Mouse (Mus musculus) forebrain, embryonic 11.5 days (tissue): Measurements from ENCODE around the gene Spag6. TPM values are rescaled to one million over a fixed set of nuclear protein-coding genes. Genes with fewer than 3 reads are reported as not detected.

Experiments used
- ATAC-seq: fragments of 200-750 bp; cut with Nextera tagmentation; replicated peaks from 2 replicates; pipeline ENCODE4 v1.8.0; 2017; ENCODE audit warnings: moderate TSS enrichment; ENCODE audit not compliant: low FRiP score
- DNase-seq: peaks from one replicate; pipeline ENCODE4 v3.0.0-alpha.2; 2017; ENCODE audit warnings: low spot score
- H3K27ac ChIP-seq: fragments of 300-500 bp; sonication (generic); 2 replicates; pipeline ENCODE4 v1.5.1; 2014; ENCODE audit warnings: low read depth, low read length
- H3K27me3 ChIP-seq: fragments of 300-500 bp; sonication (generic); 2 replicates; pipeline ENCODE4 v1.6.1; 2014; ENCODE audit warnings: mild to moderate bottlenecking, low read length, mixed read lengths; ENCODE audit not compliant: control insufficient read depth, insufficient read depth
- H3K36me3 ChIP-seq: fragments of 300-500 bp; sonication (generic); 2 replicates; pipeline ENCODE4 v1.6.1; 2014; ENCODE audit warnings: mild to moderate bottlenecking, low read length, moderate library complexity, mixed read lengths; ENCODE audit not compliant: control insufficient read depth, insufficient read depth
- H3K4me1 ChIP-seq: fragments of 300-500 bp; sonication (generic); replicated peaks from 2 replicates; pipeline ENCODE4 v1.6.1; 2014; ENCODE audit warnings: low read length, mixed read lengths; ENCODE audit not compliant: control insufficient read depth, insufficient read depth
- H3K4me2 ChIP-seq: fragments of 300-500 bp; sonication (generic); 2 replicates; pipeline ENCODE4 v1.6.1; 2014; ENCODE audit warnings: low read depth, mild to moderate bottlenecking, low read length, moderate library complexity, mixed read lengths; ENCODE audit not compliant: severe bottlenecking
- H3K4me3 ChIP-seq: fragments of 300-500 bp; sonication (generic); 2 replicates; pipeline ENCODE4 v1.5.1; 2014; ENCODE audit warnings: low read depth, low read length
- H3K9ac ChIP-seq: fragments of 300-500 bp; sonication (generic); 2 replicates; pipeline ENCODE4 v1.6.1; 2014; ENCODE audit warnings: low read length
- H3K9me3 ChIP-seq: fragments of 300-500 bp; sonication (generic); 2 replicates; pipeline ENCODE4 v1.6.1; 2016; ENCODE audit warnings: low read length, mixed read lengths; ENCODE audit not compliant: control insufficient read depth
- WGBS: fragments of 180-500 bp; shearing (Covaris S2); extraction: QIAGEN DNeasy Blood & Tissue Kit; methylation state at CpG from one replicate; pipeline ENCODE4 v1.1.7; 2014; 5-methylcytosine and 5-hydroxymethylcytosine counted together
- polyA plus RNA-seq: library from polyadenylated mRNA; unstranded; fragments of >200 nt; fragmentation: Nextera tagmentation; extraction: Ambion mirVana; gene quantifications from 2 replicates; pipeline ENCODE4 v1.2.1, GENCODE M21; 2014

Spag6 gene
- polyA plus RNA-seq, 1 experiment from 2014 or later = 0.44 TPM

DNA sequence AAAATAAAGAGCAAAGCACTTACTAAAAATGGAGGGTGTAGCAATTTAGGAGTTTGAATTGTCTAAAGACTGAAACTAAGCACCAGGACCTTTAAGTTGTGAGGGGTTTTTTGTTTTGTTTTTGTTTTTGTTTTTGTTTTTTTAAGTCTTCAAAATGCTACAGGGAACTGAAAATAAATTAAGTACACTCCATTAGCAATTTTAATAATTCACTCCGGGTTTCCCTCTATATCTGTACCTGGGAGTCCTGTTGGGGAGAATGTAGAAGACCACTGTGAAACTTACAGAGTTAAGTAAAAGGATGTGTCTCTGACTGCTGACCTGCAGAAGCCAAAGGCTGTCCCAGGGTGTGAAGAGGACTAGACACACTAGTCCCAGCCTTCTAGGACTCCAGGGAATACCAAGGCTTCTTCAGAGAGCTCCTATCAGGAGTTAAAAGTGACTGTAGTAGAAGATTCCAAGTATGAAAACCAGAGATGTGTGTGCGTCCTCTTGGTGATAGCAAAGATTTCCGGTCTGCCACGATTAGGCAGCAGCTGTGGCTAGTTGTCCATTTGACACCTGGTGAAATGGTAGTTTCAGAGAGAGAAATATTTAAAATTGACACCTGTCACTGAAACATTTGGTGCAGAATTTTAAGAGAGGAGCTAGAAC is 3.9 kb downstream of the Spag6 start:
- H3K27me3 ChIP-seq = peaks cover 61% of the 10 kb centered on the region
- ATAC-seq (no peak), DNase-seq (no peak)
- H3K36me3 ChIP-seq = no peaks in the 10 kb centered on the region
- H3K4me2 ChIP-seq = no peak overlapping the region
- no peak overlapping the region for H3K27ac ChIP-seq
- under 1% methylated on average over 4 of the region's 4 CpGs for WGBS
- H3K4me3 ChIP-seq = no peak overlapping the region
- no peaks in the 10 kb centered on the region for H3K9me3 ChIP-seq
- H3K9ac ChIP-seq = no peak overlapping the region
- H3K4me1 ChIP-seq = peaks cover 3% of the 10 kb centered on the region; the same call in 1 of the 2 replicates

GRCm38 (mm10) chr2:18698663-18699385 is 5.0 kb downstream of the Spag6 start:
- DNase-seq (peak; percentile 73), ATAC-seq (no peak)
- no peak overlapping the region for H3K4me3 ChIP-seq
- H3K9me3 ChIP-seq = no peaks in the 10 kb centered on the region
- H3K36me3 ChIP-seq = no peaks in the 10 kb centered on the region
- H3K4me1 ChIP-seq = peaks cover 3% of the 10 kb centered on the region; the same call in 1 of the 2 replicates
- H3K27ac ChIP-seq = no peak overlapping the region
- H3K27me3 ChIP-seq = peaks cover 59% of the 10 kb centered on the region
- H3K4me2 ChIP-seq = no peak overlapping the region
- under 1% methylated on average over 56 of the region's 56 CpGs for WGBS
- H3K9ac ChIP-seq = no peak overlapping the region

DNA sequence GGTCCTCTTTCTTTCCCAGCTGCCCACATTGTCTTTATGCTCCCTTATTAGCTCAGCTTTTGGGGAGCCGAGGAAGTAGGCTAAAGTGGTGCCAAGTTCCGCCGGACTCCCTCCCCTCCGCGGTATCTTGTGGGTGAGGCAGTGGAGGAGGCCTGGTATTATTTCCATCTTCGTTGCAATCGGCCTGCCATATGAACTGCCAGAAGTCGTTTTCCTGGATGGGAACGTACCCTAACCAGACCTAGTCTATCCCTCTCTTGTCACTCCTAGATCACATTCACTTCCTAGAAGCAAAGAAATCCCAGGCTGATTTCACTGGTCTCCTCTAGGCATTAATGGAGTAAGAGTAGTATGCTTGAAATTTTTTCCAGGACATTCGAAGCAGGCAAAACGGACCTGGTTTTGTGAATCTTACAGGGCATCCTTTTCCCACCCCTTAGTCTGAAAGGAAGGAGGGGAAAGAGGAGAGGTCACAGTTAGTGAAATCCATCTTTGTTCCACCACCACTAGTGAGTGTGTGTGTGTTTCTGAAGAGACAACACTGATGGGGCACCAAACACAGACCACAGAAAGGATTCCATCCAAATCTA is 5.7 kb downstream of the Spag6 start:
- Histone ChIP-seq H3K27me3 (peaks cover 59% of the 10 kb centered on the region), H3K4me1 (peaks cover 3% of the 10 kb centered on the region; the same call in 1 of the 2 replicates), H3K4me2 (no peak overlapping the region), H3K27ac (no peak overlapping the region), H3K36me3 (no peaks in the 10 kb centered on the region), H3K4me3 (no peak overlapping the region), H3K9ac (no peak overlapping the region), H3K9me3 (no peaks in the 10 kb centered on the region)
- ATAC-seq (no peak), DNase-seq (no peak)
- WGBS = under 1% methylated on average over 11 of the region's 11 CpGs

GRCm38 (mm10) chr2:18710356-18710755 is 16.5 kb downstream of the Spag6 start:
- DNase-seq (no peak), ATAC-seq (no peak)
- no peaks in the 10 kb centered on the region; the same call in 1 of the 2 replicates for H3K27me3 ChIP-seq
- H3K36me3 ChIP-seq = no peaks in the 10 kb centered on the region
- H3K4me3 ChIP-seq = no peak overlapping the region
- 76% methylated on average over 3 of the region's 3 CpGs for whole genome bisulfite sequencing
- H3K27ac ChIP-seq = no peak overlapping the region
- H3K9ac ChIP-seq = no peak overlapping the region
- H3K9me3 ChIP-seq = no peaks in the 10 kb centered on the region
- no peaks in the 10 kb centered on the region for H3K4me1 ChIP-seq
- no peak overlapping the region for H3K4me2 ChIP-seq

GRCm38 (mm10) chr2:18713071-18713470 is 19.2 kb downstream of the Spag6 start:
- Histone ChIP-seq H3K27ac (no peak overlapping the region), H3K4me3 (no peak overlapping the region), H3K36me3 (no peaks in the 10 kb centered on the region), H3K27me3 (no peaks in the 10 kb centered on the region; the same call in 1 of the 2 replicates), H3K9me3 (no peaks in the 10 kb centered on the region), H3K4me1 (no peaks in the 10 kb centered on the region), H3K4me2 (no peak overlapping the region), H3K9ac (no peak overlapping the region)
- DNase-seq = no peak
- 81% methylated on average over 2 of the region's 2 CpGs for WGBS
- ATAC-seq = no peak

DNA sequence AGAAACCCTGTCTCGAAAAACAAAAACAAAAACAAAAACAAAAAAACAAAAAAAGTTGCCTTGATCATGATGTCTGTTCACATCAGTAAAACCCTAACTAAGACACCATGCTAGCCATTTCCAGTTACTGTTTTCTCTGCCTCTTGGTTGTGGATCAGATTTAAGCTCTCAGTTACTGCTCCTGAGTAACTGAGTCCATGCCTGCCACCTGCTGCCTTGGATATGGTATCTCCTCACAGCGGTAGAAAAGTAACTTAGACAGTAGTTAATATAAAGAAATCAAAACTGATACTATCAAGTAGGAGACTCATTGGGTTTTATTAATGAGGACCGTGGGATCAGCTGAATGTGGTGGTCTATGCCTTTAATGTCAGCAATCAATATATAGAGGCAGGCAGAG is 20.5 kb downstream of the Spag6 start:
- Histone ChIP-seq H3K36me3 (no peaks in the 10 kb centered on the region), H3K9ac (no peak overlapping the region), H3K4me3 (no peak overlapping the region), H3K27me3 (no peaks in the 10 kb centered on the region; the same call in 1 of the 2 replicates), H3K4me1 (no peaks in the 10 kb centered on the region), H3K9me3 (no peaks in the 10 kb centered on the region), H3K4me2 (no peak overlapping the region), H3K27ac (no peak overlapping the region)
- 84% methylated on average over 3 of the region's 3 CpGs for WGBS
- ATAC-seq (no peak), DNase-seq (no peak)

- H3K27ac ChIP-seq = no peak overlapping the region
- no peaks in the 10 kb centered on the region for H3K4me1 ChIP-seq
- ATAC-seq (no peak), DNase-seq (no peak)
- no peak overlapping the region for H3K4me3 ChIP-seq
- H3K9ac ChIP-seq = no peak overlapping the region
- no peak overlapping the region for H3K4me2 ChIP-seq
- WGBS = 87% methylated on average over 4 of the region's 4 CpGs
- H3K36me3 ChIP-seq = no peaks in the 10 kb centered on the region
- H3K9me3 ChIP-seq = no peaks in the 10 kb centered on the region
- no peaks in the 10 kb centered on the region for H3K27me3 ChIP-seq
Observed at GRCm38 (mm10) chr2:18718521-18718920, 24.7 kb downstream of the Spag6 start.

DNA sequence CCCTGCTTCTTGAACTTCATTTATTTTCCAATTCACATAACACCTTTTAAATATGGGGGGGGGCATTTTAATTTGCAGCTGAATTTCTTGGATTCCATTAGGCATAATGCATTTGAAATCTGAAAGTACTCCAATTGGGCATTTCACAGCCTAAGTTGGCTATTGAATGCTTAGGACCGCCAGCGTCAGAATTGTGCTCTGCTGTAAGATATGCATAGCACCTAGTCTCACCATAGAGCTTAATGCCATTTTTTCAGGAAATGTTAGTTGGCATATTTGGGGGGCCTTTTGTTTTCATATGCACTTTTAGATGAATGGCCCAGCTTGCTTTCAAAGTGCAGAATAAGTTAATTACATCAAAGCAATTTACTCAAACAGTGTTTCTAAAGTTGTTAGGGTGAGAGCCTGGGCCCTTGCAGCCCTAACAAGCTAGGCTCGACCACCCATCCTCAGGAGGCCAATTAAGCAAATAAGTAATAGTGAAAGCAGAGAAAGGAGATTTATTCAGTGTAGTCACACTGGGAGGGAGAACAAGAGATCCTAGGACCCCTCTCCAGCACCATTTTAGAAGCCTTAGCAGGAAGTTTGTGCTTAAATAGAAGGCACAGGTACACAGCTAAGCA is 28.5 kb downstream of the Spag6 start:
- no peaks in the 10 kb centered on the region for H3K9me3 ChIP-seq
- 36% methylated on average over 3 of the region's 3 CpGs for WGBS

More for the DNA sequence above, 28.5 kb downstream of the Spag6 start:
- Histone ChIP-seq H3K4me1 (no peaks in the 10 kb centered on the region), H3K27me3 (no peaks in the 10 kb centered on the region; the same call in 1 of the 2 replicates), H3K9ac (no peak overlapping the region), H3K4me2 (no peak overlapping the region), H3K36me3 (no peaks in the 10 kb centered on the region), H3K4me3 (no peak overlapping the region), H3K27ac (no peak overlapping the region)
- ATAC-seq (no peak; the same call in 1 of the 2 replicates), DNase-seq (no peak)
